ENCODE assay signal across 1 mouse cellular context in genomic region chr1:175692246-175692996, GRCm38 (mm10).
TF ChIP-seq lines count a peak whose summit lies in the region.

TSS of gene Opn3 (minus strand) at chr1:175692776.
TSS of gene Chml (minus strand) at chr1:175692901.

TF ChIP-seq in myocyte, 11 proteins besides CTCF, POLR2A, EP300 and RAD21 (continued from another document):
- TF ChIP-seq REST (IDR thresholded peaks at IDR 0.05; ENCODE audit: insufficient read depth, insufficient read length) (no peak), TCF3 (IDR thresholded peaks at IDR 0.05; ENCODE audit: insufficient read length, low read depth) (no peak)
TF ChIP-seq in myocyte: peak in this region for 3.
